Mouse (Mus musculus): Measurements from ENCODE around the gene Cnot11. TPM values are rescaled to one million over a fixed set of nuclear protein-coding genes. Genes with fewer than 3 reads are reported as not detected.

Cnot11 gene
- polyA plus RNA-seq, 1 experiment from 2014 or later = 15.0 TPM

GRCm38 (mm10) chr1:39536701-39537100, 1.9 kb downstream of the Cnot11 start:
- Histone ChIP-seq H3K4me2 (peak overlapping the region; percentile 92), H3K27ac (no peak overlapping the region), H3K27me3 (replicated peaks) (no peaks in the 10 kb centered on the region), H3K4me3 (peak overlapping the region; percentile 81), H3K9ac (peak overlapping the region; percentile 90), H3K36me3 (replicated peaks) (peaks cover 30% of the 10 kb centered on the region), H3K4me1 (peaks cover 29% of the 10 kb centered on the region), H3K9me3 (0 out of 2 replicates have a peak, but pooled peaks cover 4% of the 10 kb centered on the region)
- 38% methylated on average over 7 of the region's 7 CpGs for WGBS
- ATAC-seq (replicated peaks) = no peak

- 0 out of 2 replicates have a peak, but pooled peaks cover 4% of the 10 kb centered on the region for H3K9me3 ChIP-seq
- no peak overlapping the region for H3K27ac ChIP-seq
- no peak for ATAC-seq (replicated peaks)
- H3K9ac ChIP-seq = no peak overlapping the region
- H3K27me3 ChIP-seq (replicated peaks) = no peaks in the 10 kb centered on the region
- H3K4me1 ChIP-seq = peaks cover 29% of the 10 kb centered on the region
- H3K4me3 ChIP-seq = no peak overlapping the region
- H3K4me2 ChIP-seq = peak overlapping the region; percentile 20
- WGBS = 91% methylated on average over 10 of the region's 10 CpGs
- H3K36me3 ChIP-seq (replicated peaks) = peaks cover 30% of the 10 kb centered on the region
These were observed 3.0 kb downstream of the Cnot11 start for GRCm38 (mm10) chr1:39537631-39538380.

- Histone ChIP-seq H3K27me3 (replicated peaks) (no peaks in the 10 kb centered on the region), H3K9me3 (0 out of 2 replicates have a peak, but pooled peaks cover 4% of the 10 kb centered on the region), H3K4me1 (peaks cover 19% of the 10 kb centered on the region), H3K27ac (no peak overlapping the region), H3K4me3 (no peak overlapping the region), H3K9ac (no peak overlapping the region), H3K36me3 (replicated peaks) (peaks cover 49% of the 10 kb centered on the region), H3K4me2 (no peak overlapping the region)
- ATAC-seq (replicated peaks) = no peak
These were observed 5.8 kb downstream of the Cnot11 start for GRCm38 (mm10) chr1:39540592-39540991.

- H3K36me3 ChIP-seq (replicated peaks) = peaks cover 28% of the 10 kb centered on the region
- ATAC-seq (replicated peaks) = no peak
- no peaks in the 10 kb centered on the region for H3K4me1 ChIP-seq
- H3K9ac ChIP-seq = no peak overlapping the region
- 97% methylated on average over 7 of the region's 7 CpGs for WGBS
- H3K27ac ChIP-seq = no peak overlapping the region
- no peak overlapping the region for H3K4me3 ChIP-seq
- no peaks in the 10 kb centered on the region for H3K27me3 ChIP-seq (replicated peaks)
- H3K9me3 ChIP-seq = 0 out of 2 replicates have a peak, but pooled peaks cover under 1% of the 10 kb centered on the region
- no peak overlapping the region for H3K4me2 ChIP-seq
These were observed 10.8 kb downstream of the Cnot11 start for GRCm38 (mm10) chr1:39545589-39545988.

- Histone ChIP-seq H3K4me3 (no peak overlapping the region), H3K4me2 (no peak overlapping the region), H3K27ac (no peak overlapping the region), H3K9ac (no peak overlapping the region), H3K36me3 (replicated peaks) (peaks cover 25% of the 10 kb centered on the region), H3K9me3 (no peaks in the 10 kb centered on the region), H3K27me3 (replicated peaks) (no peaks in the 10 kb centered on the region), H3K4me1 (no peaks in the 10 kb centered on the region)
- WGBS = 89% methylated on average over 6 of the region's 6 CpGs
- ATAC-seq (replicated peaks) = 0 out of 2 replicates have a peak, but pooled peaks have one; percentile 37
These were observed 11.5 kb downstream of the Cnot11 start for GRCm38 (mm10) chr1:39546160-39546866.

GRCm38 (mm10) chr1:39547238-39547637, 12.4 kb downstream of the Cnot11 start:
- H3K27me3 ChIP-seq (replicated peaks) = no peaks in the 10 kb centered on the region
- WGBS = 73% methylated on average over 2 of the region's 2 CpGs
- no peaks in the 10 kb centered on the region for H3K9me3 ChIP-seq
- H3K4me3 ChIP-seq = no peak overlapping the region
- no peak overlapping the region for H3K27ac ChIP-seq
- H3K9ac ChIP-seq = no peak overlapping the region
- no peak for ATAC-seq (replicated peaks)
- peaks cover 28% of the 10 kb centered on the region for H3K36me3 ChIP-seq (replicated peaks)
- no peaks in the 10 kb centered on the region for H3K4me1 ChIP-seq
- no peak overlapping the region for H3K4me2 ChIP-seq

- Histone ChIP-seq H3K27me3 (replicated peaks) (no peaks in the 10 kb centered on the region), H3K9ac (no peak overlapping the region), H3K27ac (no peak overlapping the region), H3K9me3 (no peaks in the 10 kb centered on the region), H3K4me2 (no peak overlapping the region), H3K4me1 (no peaks in the 10 kb centered on the region), H3K4me3 (no peak overlapping the region), H3K36me3 (replicated peaks) (peaks cover 15% of the 10 kb centered on the region; the same call in 1 of the 2 replicates)
- 88% methylated on average over 2 of the region's 2 CpGs for WGBS
- ATAC-seq (replicated peaks) = no peak
These were observed 15.0 kb downstream of the Cnot11 start for GRCm38 (mm10) chr1:39549831-39550230.

- ATAC-seq (replicated peaks) = no peak
- no peak overlapping the region for H3K4me3 ChIP-seq
These were observed 21.0 kb downstream of the Cnot11 start for GRCm38 (mm10) chr1:39555556-39556415.

GRCm38 (mm10) chr1:39559009-39559408, 24.2 kb downstream of the Cnot11 start:
- no peaks in the 10 kb centered on the region for H3K4me1 ChIP-seq
- no peak overlapping the region for H3K9ac ChIP-seq
- 100% methylated on average over 2 of the region's 2 CpGs for WGBS
- no peaks in the 10 kb centered on the region for H3K27me3 ChIP-seq (replicated peaks)
- H3K9me3 ChIP-seq = no peaks in the 10 kb centered on the region
- H3K36me3 ChIP-seq (replicated peaks) = peaks cover 6% of the 10 kb centered on the region; the same call in 1 of the 2 replicates
- H3K4me3 ChIP-seq = no peak overlapping the region
- H3K4me2 ChIP-seq = no peak overlapping the region
- no peak overlapping the region for H3K27ac ChIP-seq
- no peak for ATAC-seq (replicated peaks)

More at GRCm38 (mm10) chr1:39555556-39556415, 21.0 kb downstream of the Cnot11 start:
- Histone ChIP-seq H3K27ac (no peak overlapping the region), H3K9ac (no peak overlapping the region), H3K4me1 (no peaks in the 10 kb centered on the region), H3K9me3 (no peaks in the 10 kb centered on the region), H3K36me3 (replicated peaks) (peaks cover 10% of the 10 kb centered on the region; the same call in 1 of the 2 replicates), H3K27me3 (replicated peaks) (no peaks in the 10 kb centered on the region), H3K4me2 (no peak overlapping the region)
- WGBS = 64% methylated on average over 9 of the region's 9 CpGs

- Histone ChIP-seq H3K27me3 (replicated peaks) (no peaks in the 10 kb centered on the region), H3K36me3 (replicated peaks) (no peaks in the 10 kb centered on the region; the same call in 1 of the 2 replicates), H3K4me1 (no peaks in the 10 kb centered on the region), H3K9ac (no peak overlapping the region), H3K4me3 (no peak overlapping the region), H3K9me3 (no peaks in the 10 kb centered on the region), H3K4me2 (no peak overlapping the region), H3K27ac (no peak overlapping the region)
- 56% methylated on average over 1 of the region's 1 CpGs for WGBS
- ATAC-seq (replicated peaks) = no peak
These were observed 27.1 kb downstream of the Cnot11 start for GRCm38 (mm10) chr1:39561920-39562319.

- no peak for ATAC-seq (replicated peaks)
- Histone ChIP-seq H3K36me3 (replicated peaks) (no peaks in the 10 kb centered on the region; the same call in 1 of the 2 replicates), H3K27me3 (replicated peaks) (no peaks in the 10 kb centered on the region), H3K4me3 (no peak overlapping the region), H3K9ac (no peak overlapping the region), H3K4me2 (no peak overlapping the region), H3K27ac (no peak overlapping the region), H3K4me1 (no peaks in the 10 kb centered on the region), H3K9me3 (no peaks in the 10 kb centered on the region)
- 87% methylated on average over 7 of the region's 7 CpGs for WGBS
These were observed 28.4 kb downstream of the Cnot11 start for GRCm38 (mm10) chr1:39563161-39563560.

GRCm38 (mm10) chr1:39564603-39565002, 29.8 kb downstream of the Cnot11 start:
- 67% methylated on average over 3 of the region's 3 CpGs for WGBS
- no peak overlapping the region for H3K4me2 ChIP-seq
- no peaks in the 10 kb centered on the region for H3K27me3 ChIP-seq (replicated peaks)
- no peak for ATAC-seq (replicated peaks)
- H3K4me1 ChIP-seq = no peaks in the 10 kb centered on the region
- H3K9ac ChIP-seq = no peak overlapping the region
- H3K9me3 ChIP-seq = no peaks in the 10 kb centered on the region
- no peak overlapping the region for H3K4me3 ChIP-seq
- no peaks in the 10 kb centered on the region; the same call in 1 of the 2 replicates for H3K36me3 ChIP-seq (replicated peaks)
- no peak overlapping the region for H3K27ac ChIP-seq
